Mouse (Mus musculus): ENCODE results near the gene Ppp2r1b.

Ppp2r1b gene

GRCm38 (mm10) chr9:50836097-50836496 lies 9.0 kb upstream of the Ppp2r1b start:
- WGBS: 81% methylated on average over 4 of the region's 4 CpGs

DNA sequence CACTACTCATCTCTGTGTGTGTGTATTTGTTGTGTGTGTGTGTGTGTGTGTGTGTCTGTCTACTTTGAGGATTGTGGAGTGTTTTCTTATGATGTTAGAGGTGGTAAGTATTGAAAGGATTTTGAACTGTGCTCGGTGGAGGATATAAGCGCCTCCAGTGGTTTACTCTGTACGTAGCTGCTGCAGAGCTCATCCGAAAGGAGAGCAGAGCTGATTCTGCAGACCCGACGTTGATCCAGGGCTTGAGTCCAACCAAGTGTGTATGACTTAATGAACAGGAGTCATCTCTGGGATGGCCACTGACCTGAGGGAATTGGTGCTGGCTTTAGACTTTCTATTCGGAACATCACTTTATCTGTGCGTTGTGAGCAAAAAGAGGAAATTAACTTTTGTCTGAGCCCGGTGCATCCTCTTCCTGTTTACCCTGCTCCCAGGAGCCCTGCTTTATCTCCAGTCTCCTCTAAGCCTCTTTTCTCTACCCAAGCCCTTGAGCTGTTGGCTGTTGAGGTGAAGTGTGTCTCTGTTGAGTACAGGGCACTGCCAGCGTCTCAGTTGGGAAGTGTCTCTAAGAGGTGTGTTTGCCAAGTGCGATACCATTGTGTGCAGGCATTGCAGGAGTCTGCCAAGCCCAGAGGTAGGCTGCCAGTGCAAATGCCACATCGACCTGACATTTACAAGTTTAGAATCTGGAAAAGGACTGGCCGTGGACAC lies 3.9 kb upstream of the Ppp2r1b start:
- WGBS: 69% methylated on average over 13 of the region's 13 CpGs

DNA sequence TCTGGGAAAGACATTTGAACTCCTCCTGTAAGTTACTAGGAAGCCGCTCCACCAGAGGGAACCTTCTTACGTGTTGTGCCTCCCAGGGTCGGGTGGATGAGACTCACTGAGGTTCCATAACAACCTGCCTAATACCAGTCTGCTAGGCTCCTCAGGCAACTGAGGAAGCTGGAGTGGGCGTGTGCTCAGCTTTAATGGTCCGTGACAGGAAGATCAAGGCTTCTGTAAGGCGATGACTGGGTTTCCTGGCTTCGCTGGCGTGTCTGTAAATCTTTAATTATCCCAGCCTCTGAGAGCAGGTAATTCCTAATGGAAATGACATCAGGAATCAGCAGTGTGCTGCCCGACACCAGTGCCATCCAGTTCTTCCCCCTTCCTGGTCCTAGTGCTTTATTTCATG lies 446 bp downstream of the Ppp2r1b start:
- WGBS: 75% methylated on average over 9 of the region's 9 CpGs

GRCm38 (mm10) chr9:50847133-50847532 lies 2.0 kb downstream of the Ppp2r1b start:
- WGBS: 91% methylated on average over 6 of the region's 6 CpGs

GRCm38 (mm10) chr9:50847606-50848368 lies 2.7 kb downstream of the Ppp2r1b start:
- 77% methylated on average over 12 of the region's 12 CpGs for WGBS

GRCm38 (mm10) chr9:50848821-50849220 lies 3.7 kb downstream of the Ppp2r1b start:
- WGBS: 63% methylated on average over 5 of the region's 5 CpGs

GRCm38 (mm10) chr9:50849249-50849648 lies 4.1 kb downstream of the Ppp2r1b start:
- WGBS: 12% methylated on average over 8 of the region's 8 CpGs

DNA sequence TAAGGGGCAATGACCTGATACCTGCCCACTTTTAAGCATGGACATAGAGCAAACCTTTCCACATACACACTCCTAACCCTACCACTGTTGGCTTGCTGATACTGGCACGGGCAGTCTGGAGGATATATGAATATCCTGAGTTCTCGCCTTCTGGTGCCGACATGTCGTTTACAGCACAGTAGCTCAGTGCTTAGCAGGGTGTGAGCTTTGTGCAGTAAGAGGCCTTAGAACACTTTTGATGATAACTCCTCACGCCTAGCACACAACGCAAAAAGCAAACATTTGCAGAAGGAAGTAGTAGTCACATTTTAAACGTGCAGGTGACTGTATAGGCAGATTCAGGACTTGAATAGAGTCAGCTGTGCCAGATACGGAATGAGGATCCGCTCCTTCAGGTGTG lies 4.7 kb downstream of the Ppp2r1b start:
- 50% methylated on average over 9 of the region's 9 CpGs for WGBS

- 23% methylated on average over 11 of the region's 11 CpGs for WGBS
Measured at GRCm38 (mm10) chr9:50850271-50850670, 5.2 kb downstream of the Ppp2r1b start.

GRCm38 (mm10) chr9:50850713-50851112 lies 5.6 kb downstream of the Ppp2r1b start:
- WGBS: 25% methylated on average over 8 of the region's 8 CpGs

- 31% methylated on average over 17 of the region's 17 CpGs for WGBS
Measured at GRCm38 (mm10) chr9:50852634-50853349, 7.7 kb downstream of the Ppp2r1b start.

GRCm38 (mm10) chr9:50854376-50854775 lies 9.3 kb downstream of the Ppp2r1b start:
- WGBS: 89% methylated on average over 8 of the region's 8 CpGs

- 93% methylated on average over 5 of the region's 5 CpGs for WGBS
Measured at GRCm38 (mm10) chr9:50855133-50855766, 10.1 kb downstream of the Ppp2r1b start.

- WGBS: 77% methylated on average over 5 of the region's 5 CpGs
Measured at GRCm38 (mm10) chr9:50855780-50856179, 10.7 kb downstream of the Ppp2r1b start.

DNA sequence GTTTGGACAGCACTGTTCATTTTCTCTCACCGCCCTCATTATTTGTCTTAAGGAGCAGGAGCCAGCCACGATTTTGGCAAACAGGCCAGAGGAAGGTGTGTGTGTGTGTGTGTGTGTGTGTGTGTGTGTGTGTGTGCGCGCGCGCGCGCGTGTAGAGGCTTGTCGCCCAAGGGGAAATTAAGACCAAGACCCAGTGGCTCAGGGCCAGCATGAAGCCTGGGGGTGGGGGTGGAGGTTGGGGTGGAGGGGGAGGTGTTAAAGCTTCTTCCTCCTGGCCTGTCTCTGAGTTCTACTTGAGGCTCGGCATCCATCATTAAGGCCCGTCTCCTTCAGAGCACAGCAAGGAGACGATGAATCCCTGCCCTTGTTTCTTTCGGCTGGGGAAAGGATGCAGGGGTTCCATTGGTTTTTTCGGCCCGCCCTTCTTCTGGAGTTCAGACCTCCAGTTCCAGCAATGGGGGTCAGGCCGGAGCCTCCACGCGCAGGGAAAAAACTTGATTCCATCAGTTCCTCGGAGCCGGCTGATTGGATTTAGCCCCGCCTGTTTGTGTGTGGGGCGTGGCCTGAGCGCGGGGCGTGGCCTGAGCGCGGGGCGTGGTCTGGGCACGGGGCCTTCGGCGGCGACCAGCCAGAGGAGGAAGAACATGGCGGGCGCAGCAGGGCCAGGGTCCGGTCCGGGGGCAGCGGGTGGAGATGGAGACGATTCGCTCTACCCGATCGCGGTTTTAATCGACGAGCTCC lies 11.4 kb downstream of the Ppp2r1b start:
- 1% methylated on average over 45 of the region's 45 CpGs for WGBS

- WGBS: under 1% methylated on average over 44 of the region's 46 CpGs
Measured at GRCm38 (mm10) chr9:50857082-50857641, 12.1 kb downstream of the Ppp2r1b start.

- WGBS: 86% methylated on average over 6 of the region's 6 CpGs
Measured at GRCm38 (mm10) chr9:50858681-50859080, 13.6 kb downstream of the Ppp2r1b start.

DNA sequence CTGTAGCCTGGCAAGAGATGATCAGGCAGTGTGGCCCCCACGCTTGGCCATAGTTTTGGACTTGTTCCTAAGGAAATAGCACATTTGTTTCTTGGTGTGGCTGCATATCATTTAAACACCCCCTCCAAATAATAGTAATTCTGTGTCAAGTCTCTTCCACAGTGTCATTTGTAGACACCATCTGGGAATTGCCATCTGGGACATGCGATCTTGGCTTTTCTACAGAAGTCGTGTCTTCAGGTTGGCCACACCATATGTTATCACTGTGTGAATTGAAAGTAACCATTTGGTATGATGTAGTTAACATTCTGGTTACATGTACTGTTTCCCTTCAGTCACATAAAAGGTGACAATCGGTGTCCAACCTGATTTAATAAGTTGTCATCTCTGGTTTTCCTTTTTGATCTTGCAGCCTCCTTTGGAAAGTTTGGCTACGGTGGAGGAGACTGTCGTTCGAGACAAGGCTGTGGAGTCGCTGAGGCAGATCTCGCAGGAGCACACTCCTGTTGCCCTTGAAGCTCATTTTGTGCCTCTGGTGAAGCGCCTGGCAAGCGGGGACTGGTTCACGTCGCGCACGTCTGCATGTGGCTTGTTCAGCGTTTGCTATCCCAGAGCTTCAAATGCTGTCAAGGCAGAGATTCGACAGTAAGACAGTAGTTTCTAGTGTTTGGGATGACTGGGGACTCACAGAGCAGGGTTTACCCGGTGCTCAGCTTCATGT lies 16.2 kb downstream of the Ppp2r1b start:
- WGBS: 78% methylated on average over 18 of the region's 18 CpGs

DNA sequence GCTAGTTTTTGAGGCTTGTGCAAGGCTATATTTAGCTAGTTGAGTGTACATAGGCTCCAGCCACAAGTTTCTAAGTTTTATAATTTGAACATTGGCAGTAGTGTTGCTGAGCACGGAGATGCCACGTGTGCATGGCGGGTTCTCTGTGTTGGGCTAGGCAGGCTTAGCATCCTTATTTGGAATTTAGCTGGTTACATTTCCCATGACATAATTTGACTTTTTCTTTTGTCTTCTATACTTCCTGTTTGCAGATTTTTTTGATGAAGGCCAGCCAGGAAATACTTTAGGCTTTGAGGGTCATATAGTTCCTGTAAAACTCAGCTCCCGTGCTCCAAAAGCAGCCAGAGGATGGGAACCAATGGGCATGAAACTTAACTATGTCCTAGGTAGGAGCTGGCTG lies 18.7 kb downstream of the Ppp2r1b start:
- WGBS: 85% methylated on average over 4 of the region's 4 CpGs

DNA sequence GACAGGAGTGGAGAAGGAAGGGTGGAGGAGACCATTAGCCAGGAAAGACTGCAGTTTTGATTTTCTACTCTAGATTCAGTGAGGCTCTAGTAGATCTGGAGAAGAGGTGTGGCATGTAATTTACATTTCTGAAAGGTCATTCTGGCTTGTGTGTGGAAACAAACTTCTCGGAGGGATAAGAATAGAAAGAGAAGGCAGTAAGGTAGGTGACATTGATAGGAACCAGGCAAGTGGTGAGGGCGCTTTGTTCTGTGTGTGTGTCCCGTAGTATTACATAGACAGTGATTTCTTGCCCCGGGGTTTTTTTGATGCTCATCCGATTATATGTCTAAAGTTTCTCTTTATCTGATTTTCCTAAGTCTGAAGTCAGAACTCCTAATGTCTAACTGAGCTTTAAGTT lies 19.8 kb downstream of the Ppp2r1b start:
- 91% methylated on average over 5 of the region's 5 CpGs for WGBS

All from cerebral cortex, adult 2 months (tissue).